Mouse (Mus musculus) intestine, postnatal 0 days (tissue): ENCODE data around the gene Pik3cb. TPM values are rescaled to one million over a fixed set of nuclear protein-coding genes. Genes with fewer than 3 reads are reported as not detected.

ENCODE experiments used
- ATAC-seq: fragments of 200-750 bp; cut with Nextera tagmentation; 2 replicates; pipeline ENCODE4 v1.8.0; 2017; ENCODE audit warnings: mild to moderate bottlenecking, moderate TSS enrichment, moderate library complexity
- H3K27ac ChIP-seq: fragments of 300-500 bp; sonication (generic); 2 replicates; pipeline ENCODE4 v1.5.1; 2014; ENCODE audit warnings: mild to moderate bottlenecking, low read depth, low read length, moderate library complexity
- H3K27me3 ChIP-seq: fragments of 300-500 bp; sonication (generic); replicated peaks from 2 replicates; pipeline ENCODE4 v1.6.1; 2014; ENCODE audit warnings: low read length, mixed read lengths; ENCODE audit not compliant: control insufficient read depth, insufficient read depth
- H3K36me3 ChIP-seq: fragments of 300-500 bp; sonication (generic); 2 replicates; pipeline ENCODE4 v1.6.1; 2014; ENCODE audit warnings: mild to moderate bottlenecking, moderate library complexity; ENCODE audit not compliant: control insufficient read depth, insufficient read depth
- H3K4me1 ChIP-seq: fragments of 300-500 bp; sonication (generic); replicated peaks from 2 replicates; pipeline ENCODE4 v1.6.1; 2014; ENCODE audit warnings: antibody characterized with exemption, low read length, mixed read lengths; ENCODE audit not compliant: control insufficient read depth, insufficient read depth
- H3K4me2 ChIP-seq: fragments of 300-500 bp; sonication (generic); replicated peaks from 2 replicates; pipeline ENCODE4 v1.6.1; 2014; ENCODE audit warnings: low read depth, mild to moderate bottlenecking, moderate library complexity
- H3K4me3 ChIP-seq: fragments of 300-500 bp; sonication (generic); 2 replicates; pipeline ENCODE4 v1.5.1; 2014; ENCODE audit warnings: low read depth, low read length
- H3K9ac ChIP-seq: fragments of 300-500 bp; sonication (generic); 2 replicates; pipeline ENCODE4 v1.6.1; 2014; ENCODE audit warnings: mild to moderate bottlenecking, low read depth, low read length
- H3K9me3 ChIP-seq: fragments of 300-500 bp; sonication (generic); 2 replicates; pipeline ENCODE4 v1.6.1; 2016; ENCODE audit warnings: mixed run types; ENCODE audit not compliant: control insufficient read depth
- CTCF ChIP-seq: sonication (generic); IDR thresholded peaks from 2 replicates; pipeline ENCODE4 v1.5.1; 2016; ENCODE audit warnings: low read depth, mild to moderate bottlenecking, control low read depth, antibody characterized with exemption, moderate library complexity
- WGBS: fragments of 180-500 bp; shearing (Covaris S2); extraction: QIAGEN DNeasy Blood & Tissue Kit; methylation state at CpG from one replicate; pipeline ENCODE4 v1.1.7; 2014; 5-methylcytosine and 5-hydroxymethylcytosine counted together
- polyA plus RNA-seq: library from polyadenylated mRNA; unstranded; fragments of >200 nt; fragmentation: Nextera tagmentation; extraction: Ambion mirVana; gene quantifications from 2 replicates; pipeline ENCODE4 v1.2.1, GENCODE M21; 2015

The Pik3cb gene
- polyA plus RNA-seq, 1 experiment from 2014 or later = 1.2 TPM

GRCm38 (mm10) chr9:99163420-99164147 is 23.2 kb upstream of the Pik3cb start:
- 45% methylated on average over 15 of the region's 15 CpGs for WGBS

GRCm38 (mm10) chr9:99162839-99163238 is 22.4 kb upstream of the Pik3cb start:
- WGBS = 78% methylated on average over 2 of the region's 2 CpGs
- Histone ChIP-seq H3K36me3 (no peaks in the 10 kb centered on the region), H3K4me1 (no peaks in the 10 kb centered on the region), H3K27ac (no peak overlapping the region), H3K9me3 (no peaks in the 10 kb centered on the region), H3K4me3 (no peak overlapping the region), H3K4me2 (no peak overlapping the region), H3K9ac (no peak overlapping the region), H3K27me3 (no peaks in the 10 kb centered on the region)
- no peak for ATAC-seq
- TF ChIP-seq CTCF = no peak

More at GRCm38 (mm10) chr9:99163420-99164147, 23.2 kb upstream of the Pik3cb start:
- ATAC-seq = no peak
- no peaks in the 10 kb centered on the region for H3K27me3 ChIP-seq
- no peak overlapping the region for H3K4me3 ChIP-seq
- TF ChIP-seq CTCF = no peak
- H3K4me1 ChIP-seq = no peaks in the 10 kb centered on the region
- H3K4me2 ChIP-seq = no peak overlapping the region
- no peaks in the 10 kb centered on the region for H3K9me3 ChIP-seq
- no peaks in the 10 kb centered on the region for H3K36me3 ChIP-seq
- H3K27ac ChIP-seq = no peak overlapping the region
- H3K9ac ChIP-seq = no peak overlapping the region

- Histone ChIP-seq H3K4me2 (no peak overlapping the region), H3K27me3 (no peaks in the 10 kb centered on the region)
These were observed 20.4 kb upstream of the Pik3cb start for GRCm38 (mm10) chr9:99160780-99161179.

GRCm38 (mm10) chr9:99159932-99160331 is 19.5 kb upstream of the Pik3cb start:
- H3K4me2 ChIP-seq = no peak overlapping the region
- H3K4me1 ChIP-seq = no peaks in the 10 kb centered on the region
- ATAC-seq = 0 out of 2 replicates have a peak, but pooled peaks have one; percentile 41
- no peaks in the 10 kb centered on the region for H3K27me3 ChIP-seq
- H3K9ac ChIP-seq = no peak overlapping the region
- no peaks in the 10 kb centered on the region for H3K9me3 ChIP-seq
- no peak overlapping the region for H3K4me3 ChIP-seq
- WGBS = 45% methylated on average over 5 of the region's 5 CpGs
- TF ChIP-seq CTCF = no peak
- H3K27ac ChIP-seq = no peak overlapping the region
- H3K36me3 ChIP-seq = no peaks in the 10 kb centered on the region

More at GRCm38 (mm10) chr9:99160780-99161179, 20.4 kb upstream of the Pik3cb start:
- no peaks in the 10 kb centered on the region for H3K4me1 ChIP-seq
- ATAC-seq = no peak
- no peak overlapping the region for H3K4me3 ChIP-seq
- no peaks in the 10 kb centered on the region for H3K9me3 ChIP-seq
- H3K36me3 ChIP-seq = no peaks in the 10 kb centered on the region
- no peak overlapping the region for H3K27ac ChIP-seq
- 79% methylated on average over 5 of the region's 5 CpGs for WGBS
- no peak overlapping the region for H3K9ac ChIP-seq
- no peak for TF ChIP-seq CTCF

GRCm38 (mm10) chr9:99158708-99159107 is 18.3 kb upstream of the Pik3cb start:
- no peak for TF ChIP-seq CTCF
- no peaks in the 10 kb centered on the region for H3K9me3 ChIP-seq
- H3K4me1 ChIP-seq = no peaks in the 10 kb centered on the region
- no peak overlapping the region for H3K9ac ChIP-seq
- no peaks in the 10 kb centered on the region; the same call in 1 of the 2 replicates for H3K36me3 ChIP-seq
- 79% methylated on average over 6 of the region's 6 CpGs for WGBS
- no peak overlapping the region for H3K4me3 ChIP-seq
- H3K27ac ChIP-seq = no peak overlapping the region
- no peak for ATAC-seq
- H3K4me2 ChIP-seq = no peak overlapping the region
- H3K27me3 ChIP-seq = no peaks in the 10 kb centered on the region

- 29% methylated on average over 7 of the region's 7 CpGs for WGBS
- ATAC-seq = no peak; the same call in 1 of the 2 replicates
- no peaks in the 10 kb centered on the region for H3K27me3 ChIP-seq
- no peak overlapping the region for H3K4me3 ChIP-seq
- H3K27ac ChIP-seq = no peak overlapping the region
- H3K4me2 ChIP-seq = no peak overlapping the region
- H3K9ac ChIP-seq = no peak overlapping the region
- H3K9me3 ChIP-seq = no peaks in the 10 kb centered on the region
- H3K4me1 ChIP-seq = no peaks in the 10 kb centered on the region
- no peaks in the 10 kb centered on the region; the same call in 1 of the 2 replicates for H3K36me3 ChIP-seq
- TF ChIP-seq CTCF = no peak
These were observed 17.8 kb upstream of the Pik3cb start for GRCm38 (mm10) chr9:99158203-99158632.
